Mouse (Mus musculus) spleen, adult 2 months (tissue): Measurements from ENCODE around the gene Ebi3. TPM values are rescaled to one million over a fixed set of nuclear protein-coding genes. Genes with fewer than 3 reads are reported as not detected.

Experiments
- DNase-seq, 2 experiments: peaks; one replicate each; pipeline versions ENCODE4 v3.0.0 to v3.0.0-alpha.2; 2012 to 2021; ENCODE audit warnings: low spot score in 2 of 2, low read depth in 1 of 2
- H3K27ac ChIP-seq: fragments of 200-500 bp; 2 replicates; pipeline ENCODE4 v1.5.1; 2012; ENCODE audit warnings: low read length, inconsistent platforms; ENCODE audit not compliant: insufficient read depth
- H3K27me3 ChIP-seq: fragments of 200-500 bp; 2 replicates; pipeline ENCODE4 v1.6.1; 2012; ENCODE audit warnings: mild to moderate bottlenecking, moderate library complexity, low read length, inconsistent platforms; ENCODE audit not compliant: control insufficient read depth, insufficient read depth
- H3K36me3 ChIP-seq: fragments of 200-500 bp; 2 replicates; pipeline ENCODE4 v1.6.1; 2012; ENCODE audit warnings: mild to moderate bottlenecking, low read length, inconsistent platforms; ENCODE audit not compliant: control insufficient read depth, insufficient read depth
- H3K4me1 ChIP-seq: fragments of 200-500 bp; 2 replicates; pipeline ENCODE4 v1.6.1; 2011; ENCODE audit warnings: inconsistent platforms; ENCODE audit not compliant: control insufficient read depth, insufficient read depth, insufficient read length
- H3K4me3 ChIP-seq: fragments of 200-500 bp; 2 replicates; pipeline ENCODE4 v1.5.1; 2011; ENCODE audit warnings: mild to moderate bottlenecking, inconsistent platforms; ENCODE audit not compliant: insufficient read depth, insufficient read length; ENCODE audit errors: extremely low read depth
- CTCF ChIP-seq: fragments of 200-500 bp; IDR thresholded peaks from 2 replicates; pipeline ENCODE4 v1.5.1; 2011; ENCODE audit warnings: mild to moderate bottlenecking, inconsistent platforms; ENCODE audit not compliant: insufficient read depth, insufficient read length, insufficient replicate concordance; ENCODE audit errors: extremely low read depth
- POLR2A ChIP-seq: fragments of 200-500 bp; IDR thresholded peaks from 2 replicates; pipeline ENCODE4 v1.6.1; 2011; ENCODE audit warnings: low read depth, low read length, inconsistent platforms
- WGBS: fragments of 180-500 bp; shearing (Covaris S2); methylation state at CpG from one replicate; pipeline ENCODE4 v1.1.7; 2018; 5-methylcytosine and 5-hydroxymethylcytosine counted together
- polyA plus RNA-seq: library from polyadenylated mRNA; depleted of rRNA; stranded (reverse); fragments of >200 nt; gene quantifications from 2 replicates; pipeline ENCODE4 v1.2.3, GENCODE M21; 2012

Ebi3 gene
- polyA plus RNA-seq, 1 experiment = 36.3 TPM

DNA sequence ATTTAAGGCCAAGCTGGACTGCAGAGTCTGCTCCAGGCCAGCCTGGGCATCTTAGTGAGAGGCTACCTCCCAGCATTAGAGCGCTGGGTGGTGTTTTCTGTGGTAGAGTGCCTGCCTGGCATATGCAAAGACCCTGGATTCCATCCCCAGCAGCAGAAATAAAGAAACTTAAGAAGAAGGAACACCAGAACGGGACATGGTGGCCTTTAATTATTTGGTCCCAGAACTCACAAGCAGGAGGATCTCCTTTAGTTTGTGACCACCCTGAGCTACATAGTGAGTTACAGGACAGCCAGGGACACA lies 6.1 kb downstream of the Ebi3 start:
- no peaks in the 10 kb centered on the region for H3K27me3 ChIP-seq
- H3K4me3 ChIP-seq = peak overlapping the region; percentile 95; the same call in 1 of the 2 replicates
- DNase-seq = no peak
- H3K36me3 ChIP-seq = peaks cover 4% of the 10 kb centered on the region; the same call in 1 of the 2 replicates
- TF ChIP-seq POLR2A = no peak
- no peak for TF ChIP-seq CTCF
- peak overlapping the region; percentile 95 for H3K27ac ChIP-seq
- peaks cover 7% of the 10 kb centered on the region; the same call in 1 of the 2 replicates for H3K4me1 ChIP-seq
- WGBS = 46% methylated on average over 2 of the region's 2 CpGs

DNA sequence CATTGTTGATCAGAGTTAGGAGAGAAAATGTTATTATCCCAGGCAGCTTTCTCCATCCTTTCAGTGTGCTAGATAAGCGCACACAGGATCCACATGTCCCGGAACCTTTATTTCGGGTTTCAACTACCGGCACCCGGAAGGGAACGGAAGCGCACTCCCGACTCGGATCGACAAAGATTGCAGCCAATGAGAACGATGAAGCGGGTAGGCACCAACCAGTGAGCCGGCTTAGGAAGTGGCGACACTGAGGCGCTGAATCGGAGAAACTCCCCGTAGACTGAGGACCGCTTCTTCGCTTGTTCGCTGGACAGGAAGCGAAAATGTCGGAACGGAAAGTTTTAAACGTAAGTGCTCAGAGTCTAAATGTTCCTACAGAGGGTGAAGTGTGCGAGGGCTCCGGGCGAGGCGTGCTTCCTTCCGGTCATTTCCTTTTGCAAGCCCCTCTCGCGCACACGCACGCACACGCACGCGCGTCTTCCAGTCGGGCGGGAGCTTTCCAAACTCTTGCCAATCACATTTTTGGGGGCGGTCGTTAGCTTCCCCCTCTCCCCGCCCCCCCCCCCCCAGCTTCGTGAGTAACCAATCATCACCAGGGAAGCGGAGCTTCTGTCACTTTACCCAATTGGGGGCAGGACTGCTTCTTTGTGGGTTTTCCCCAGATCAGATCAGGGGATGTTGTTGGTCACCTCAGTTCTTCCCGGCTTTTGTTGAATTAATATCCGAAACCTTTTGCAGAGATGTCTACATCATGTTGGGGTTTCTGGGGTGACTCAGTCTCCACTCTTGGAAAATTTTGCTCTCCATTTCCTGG lies 6.7 kb downstream of the Ebi3 start, which contains the start of gene Yju2:
Yju2 (plus strand) TSS at position 182 of the 811 bp plus-strand sequence.
- peak; percentile 85 to 95 for DNase-seq
- peak; percentile 39 for TF ChIP-seq POLR2A
- no peak for TF ChIP-seq CTCF
- Histone ChIP-seq H3K36me3 (peaks cover 6% of the 10 kb centered on the region; the same call in 1 of the 2 replicates), H3K27me3 (no peaks in the 10 kb centered on the region), H3K4me3 (peak within 1 kb of the TSS; percentile 95), H3K27ac (peak within 1 kb of the TSS; percentile 95), H3K4me1 (peaks cover 6% of the 10 kb centered on the region; the same call in 1 of the 2 replicates)
- under 1% methylated on average over 46 of the region's 46 CpGs for WGBS

- H3K27me3 ChIP-seq = no peaks in the 10 kb centered on the region
- H3K36me3 ChIP-seq = peaks cover 12% of the 10 kb centered on the region
- H3K4me3 ChIP-seq = no peak overlapping the region
- 77% methylated on average over 10 of the region's 10 CpGs for WGBS
- peaks cover 5% of the 10 kb centered on the region; the same call in 1 of the 2 replicates for H3K4me1 ChIP-seq
- H3K27ac ChIP-seq = no peak overlapping the region
- no peak for DNase-seq
- TF ChIP-seq CTCF (no peak), POLR2A (no peak)
Measured at GRCm38 (mm10) chr17:55959946-55960740, 7.7 kb downstream of the Ebi3 start.

DNA sequence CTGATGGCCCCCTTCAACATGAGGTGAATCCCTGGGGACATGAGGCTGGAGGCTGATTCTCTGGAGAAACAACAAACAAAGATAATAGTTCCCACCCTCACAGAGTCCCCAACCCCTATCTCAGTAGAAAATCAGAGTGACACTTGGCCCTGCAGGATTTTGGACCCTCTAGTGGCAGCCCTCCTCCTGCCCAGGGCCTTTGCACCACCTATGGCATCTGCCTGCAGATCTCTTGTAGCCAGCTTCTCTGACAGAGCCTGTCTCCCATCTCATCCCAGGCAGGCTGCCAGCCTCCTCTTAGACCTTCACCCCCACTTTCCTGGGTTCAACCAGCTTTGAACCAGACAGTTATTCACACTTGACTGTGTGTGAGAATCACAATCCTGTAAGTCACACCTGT lies 8.4 kb downstream of the Ebi3 start:
- H3K36me3 ChIP-seq = peaks cover 16% of the 10 kb centered on the region
- H3K4me3 ChIP-seq = no peak overlapping the region
- H3K27ac ChIP-seq = no peak overlapping the region
- TF ChIP-seq POLR2A (no peak), CTCF (no peak)
- no peaks in the 10 kb centered on the region for H3K27me3 ChIP-seq
- no peak for DNase-seq
- H3K4me1 ChIP-seq = peaks cover 5% of the 10 kb centered on the region; the same call in 1 of the 2 replicates

DNA sequence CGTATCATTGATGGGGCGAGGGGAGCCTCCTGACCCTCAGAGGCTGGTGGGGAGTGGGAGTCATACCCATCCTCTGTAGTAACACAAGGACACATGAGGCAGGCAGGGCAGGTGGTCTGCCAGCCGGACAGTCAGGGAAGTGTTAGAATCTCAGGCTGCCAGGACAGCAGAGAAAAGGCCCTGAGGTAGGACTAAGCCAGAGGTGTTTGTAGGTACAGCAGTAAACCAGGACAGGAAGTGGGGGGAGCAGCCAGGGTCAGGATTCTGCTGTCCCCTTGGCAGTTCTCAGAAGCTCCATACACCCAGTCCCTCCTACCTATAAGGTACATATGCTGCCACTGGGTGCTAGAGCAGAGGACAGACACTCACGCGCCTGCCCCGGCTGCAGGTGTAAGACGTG lies 9.2 kb downstream of the Ebi3 start:
- H3K27me3 ChIP-seq = no peaks in the 10 kb centered on the region
- DNase-seq = no peak
- H3K4me3 ChIP-seq = no peak overlapping the region
- H3K27ac ChIP-seq = no peak overlapping the region
- WGBS = 87% methylated on average over 7 of the region's 7 CpGs
- H3K4me1 ChIP-seq = peaks cover 5% of the 10 kb centered on the region; the same call in 1 of the 2 replicates
- H3K36me3 ChIP-seq = peaks cover 23% of the 10 kb centered on the region
- TF ChIP-seq POLR2A = no peak
- no peak for TF ChIP-seq CTCF

- peaks cover 31% of the 10 kb centered on the region for H3K36me3 ChIP-seq
- WGBS = 80% methylated on average over 14 of the region's 14 CpGs
Measured at GRCm38 (mm10) chr17:55963171-55963570, 10.7 kb downstream of the Ebi3 start.

More at GRCm38 (mm10) chr17:55963171-55963570, 10.7 kb downstream of the Ebi3 start:
- TF ChIP-seq CTCF = no peak
- no peak for TF ChIP-seq POLR2A
- Histone ChIP-seq H3K27me3 (no peaks in the 10 kb centered on the region), H3K4me1 (peaks cover 5% of the 10 kb centered on the region; the same call in 1 of the 2 replicates), H3K27ac (no peak overlapping the region), H3K4me3 (no peak overlapping the region)
- no peak for DNase-seq
